Mouse (Mus musculus) right cerebral cortex, adult 2 months (tissue): Measurements from ENCODE around the gene Thbs3.
A peak's percentile ranks its signal among the peaks of the same experiment; 100 is the strongest.

Experiments
- DNase-seq, 2 experiments: peaks; one replicate each; pipeline ENCODE4 v3.0.0; 2021 to 2022; ENCODE audit warnings: low spot score in 2 of 2

Thbs3 gene

DNA sequence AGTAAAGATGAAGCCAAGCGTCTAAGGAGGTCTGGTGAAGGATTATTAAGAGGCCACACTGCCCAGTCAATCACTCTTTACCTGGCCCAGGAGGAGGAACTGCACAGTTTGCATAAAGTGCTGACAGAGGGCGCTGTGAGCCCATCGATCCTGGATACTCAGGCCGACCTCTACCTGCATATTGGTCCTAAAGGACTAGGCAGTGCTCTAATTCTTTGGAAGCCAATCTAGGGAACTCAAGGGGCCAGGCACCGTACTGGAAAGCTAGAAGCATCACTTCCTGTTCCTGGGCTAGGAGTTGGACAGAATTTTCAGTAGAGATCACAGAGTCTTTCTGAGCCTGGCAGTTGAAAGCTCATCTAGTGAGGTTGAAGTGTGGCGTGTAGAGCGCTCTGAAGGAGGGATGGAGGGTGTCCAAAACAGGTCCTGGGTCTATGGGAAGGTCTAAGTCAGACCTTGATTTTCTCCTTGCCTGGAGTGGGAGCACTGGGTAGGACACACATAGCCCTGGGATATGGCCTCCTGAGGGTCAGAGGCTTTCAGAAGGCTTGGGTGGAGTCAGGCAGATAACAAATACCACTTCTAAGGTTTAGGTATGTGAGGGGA, 35.6 kb downstream of the Thbs3 start:
- DNase-seq, result no peak

DNA sequence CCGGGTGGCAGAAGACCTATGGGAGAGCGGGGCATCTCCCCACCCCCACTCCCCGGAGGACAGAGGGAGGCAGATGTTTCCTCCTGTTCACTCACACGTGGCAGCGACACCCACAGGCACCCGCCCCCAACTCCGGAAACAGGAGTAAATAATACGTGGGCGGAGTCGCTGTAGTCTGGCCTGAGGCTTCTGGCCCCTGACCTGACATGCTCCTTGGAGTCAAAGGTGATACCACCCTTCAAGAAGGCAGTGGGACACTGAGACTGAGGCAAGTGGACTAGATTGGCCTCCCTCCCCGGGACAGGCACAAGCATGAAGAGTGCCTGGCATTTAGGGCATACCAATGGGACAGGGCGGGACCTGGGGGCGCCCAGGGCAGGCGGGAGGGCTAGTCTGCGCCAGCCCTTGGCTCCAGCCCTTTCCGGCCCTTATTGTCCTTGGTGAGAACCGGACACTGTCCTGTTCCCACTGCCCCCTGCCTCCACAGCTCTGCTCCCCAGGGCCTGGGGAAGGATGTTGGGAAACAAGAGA, 36.5 kb downstream of the Thbs3 start:
- DNase-seq, result no peak

DNA sequence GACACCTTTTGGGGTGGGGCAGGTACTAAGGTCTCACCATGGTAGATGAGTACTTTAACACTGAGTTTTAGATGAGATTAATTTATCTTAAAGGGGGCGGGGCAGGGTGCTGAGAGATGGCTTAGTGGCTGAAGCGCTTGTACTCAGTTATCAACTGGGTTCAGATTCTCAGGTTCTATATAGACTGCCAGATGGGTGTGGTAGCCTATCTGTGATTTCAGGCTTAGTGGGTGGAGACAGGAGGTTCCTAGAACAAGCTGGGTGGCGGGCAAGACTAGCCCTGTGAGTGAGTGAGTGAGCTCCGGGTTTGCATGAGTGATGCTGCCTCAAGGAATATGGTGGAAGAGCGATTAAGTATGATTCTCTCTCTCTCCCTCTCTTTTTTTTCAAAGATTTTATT, 40.0 kb downstream of the Thbs3 start:
- DNase-seq, result no peak

DNA sequence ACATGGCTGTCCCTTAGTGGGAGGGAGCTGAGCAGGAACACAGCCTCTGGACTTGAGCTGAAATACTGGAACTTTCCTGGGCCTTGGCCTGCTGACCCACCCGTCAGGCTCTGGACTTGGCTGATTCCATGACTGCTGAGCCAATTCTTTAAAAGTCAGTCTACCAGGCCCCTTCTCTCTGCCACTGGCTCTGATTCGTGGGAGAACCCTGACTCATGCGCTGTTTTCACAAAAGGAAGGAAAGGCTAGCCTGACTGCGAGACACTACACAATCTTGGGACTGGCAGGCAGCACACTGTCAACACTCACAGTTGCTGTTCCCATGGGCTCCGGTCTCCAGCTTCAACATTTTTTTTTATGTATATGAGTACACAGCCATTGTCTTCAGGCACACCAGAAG, 41.2 kb downstream of the Thbs3 start:
- DNase-seq, result no peak

DNA sequence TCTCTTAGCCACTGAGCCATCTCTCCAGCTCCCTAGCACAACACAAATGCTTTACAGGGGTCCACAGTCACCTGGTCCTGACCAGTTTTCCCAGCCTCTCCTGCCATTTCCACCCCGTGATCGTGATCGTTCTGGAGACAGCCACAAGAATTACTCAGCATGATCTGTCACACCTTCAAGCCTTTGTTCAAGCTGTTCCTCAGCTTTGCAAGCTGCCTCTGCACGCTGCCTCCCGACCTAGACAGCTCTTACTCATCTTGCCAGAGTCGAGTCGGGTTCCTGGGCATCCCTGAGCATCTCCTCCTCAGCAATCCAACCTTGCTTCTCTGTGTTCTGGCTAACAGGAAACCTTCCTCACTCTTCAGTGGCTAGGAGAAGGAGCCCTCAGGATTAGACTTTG, 44.1 kb downstream of the Thbs3 start, which contains the start of gene Dpm3:
Gene Dpm3 (plus strand): TSS at position 283 of the 400 bp plus-strand sequence.
- DNase-seq, result no peak

DNA sequence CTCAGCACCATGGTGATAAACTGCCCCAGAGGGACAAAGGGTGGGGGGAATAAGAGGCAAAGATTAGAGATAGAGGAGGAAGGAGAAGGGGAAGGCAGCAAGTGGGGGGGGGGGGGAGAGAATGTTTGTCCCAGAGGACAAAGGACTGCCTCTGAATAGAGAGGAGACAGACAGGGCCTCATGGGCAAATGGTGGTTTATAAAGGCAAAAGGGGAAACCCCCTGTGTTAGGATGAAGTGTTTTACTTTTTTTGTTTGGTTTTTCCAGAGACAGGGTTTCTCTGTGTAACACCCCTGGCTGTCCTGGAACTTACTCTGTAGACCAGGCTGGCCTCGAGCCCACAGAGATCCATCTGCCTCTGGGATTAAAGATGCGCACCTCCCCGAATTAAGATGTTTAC, 45.2 kb downstream of the Thbs3 start:
- DNase-seq, result no peak

DNA sequence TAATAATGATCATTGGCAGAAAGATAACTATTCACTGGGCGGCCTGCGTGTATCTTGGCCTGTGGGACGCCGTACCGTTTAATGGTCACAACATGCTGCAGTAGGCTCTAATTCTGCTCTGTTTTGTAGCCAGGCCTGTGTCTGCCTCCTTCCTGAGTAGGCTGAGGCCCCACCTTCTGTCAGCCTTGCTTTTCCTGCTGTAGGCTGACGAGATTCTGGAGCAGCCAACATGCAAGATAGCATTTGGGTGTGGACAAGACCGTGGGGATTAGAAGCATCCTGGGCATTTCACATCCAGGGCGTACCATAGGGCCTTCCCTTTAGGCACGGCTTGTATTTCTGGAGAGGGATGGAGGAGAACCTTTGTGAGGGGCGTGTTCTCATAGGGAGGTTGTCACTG, 47.4 kb downstream of the Thbs3 start:
- no peak for DNase-seq

DNA sequence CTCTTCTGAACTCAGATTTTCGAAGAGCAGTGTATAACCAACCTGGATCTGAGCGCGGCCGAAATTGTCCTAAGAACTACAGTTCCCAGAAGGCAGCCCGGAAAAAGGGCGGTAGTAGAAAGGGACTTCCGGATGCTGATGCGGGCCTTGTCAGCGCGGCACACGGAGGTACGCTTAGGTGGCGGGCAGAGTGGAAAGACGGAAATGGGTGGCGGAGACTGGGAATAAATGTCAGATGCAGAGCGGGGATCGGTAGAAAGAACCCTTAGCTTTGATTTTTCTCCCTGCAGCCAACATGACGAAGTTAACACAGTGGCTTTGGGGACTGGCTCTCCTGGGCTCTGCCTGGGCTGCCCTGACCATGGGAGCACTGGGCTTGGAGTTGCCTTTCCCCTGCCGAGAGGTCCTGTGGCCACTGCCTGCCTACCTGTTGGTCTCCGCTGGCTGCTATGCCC, 51.5 kb downstream of the Thbs3 start:
- peak; percentile 85 for DNase-seq

DNA sequence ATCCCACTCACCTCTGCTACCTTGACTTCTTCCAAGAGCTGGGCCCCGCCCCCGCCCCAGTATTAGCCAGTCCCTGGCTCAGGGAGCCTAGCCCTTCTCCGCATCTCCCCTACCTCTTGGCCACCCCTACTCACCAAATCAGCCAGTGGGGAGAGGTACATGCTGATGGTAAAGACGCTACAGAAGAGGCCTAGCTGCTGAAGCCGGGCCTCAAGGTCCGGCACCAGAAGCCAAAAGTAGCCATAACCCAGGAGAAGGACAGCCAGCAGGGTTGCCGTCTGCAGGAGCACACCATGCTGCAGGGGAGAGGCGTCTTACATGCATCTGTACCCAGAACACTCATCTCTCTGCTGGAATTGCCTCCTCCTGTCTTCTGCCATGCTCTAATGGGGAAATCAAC, 53.9 kb downstream of the Thbs3 start:
- no peak for DNase-seq

DNA sequence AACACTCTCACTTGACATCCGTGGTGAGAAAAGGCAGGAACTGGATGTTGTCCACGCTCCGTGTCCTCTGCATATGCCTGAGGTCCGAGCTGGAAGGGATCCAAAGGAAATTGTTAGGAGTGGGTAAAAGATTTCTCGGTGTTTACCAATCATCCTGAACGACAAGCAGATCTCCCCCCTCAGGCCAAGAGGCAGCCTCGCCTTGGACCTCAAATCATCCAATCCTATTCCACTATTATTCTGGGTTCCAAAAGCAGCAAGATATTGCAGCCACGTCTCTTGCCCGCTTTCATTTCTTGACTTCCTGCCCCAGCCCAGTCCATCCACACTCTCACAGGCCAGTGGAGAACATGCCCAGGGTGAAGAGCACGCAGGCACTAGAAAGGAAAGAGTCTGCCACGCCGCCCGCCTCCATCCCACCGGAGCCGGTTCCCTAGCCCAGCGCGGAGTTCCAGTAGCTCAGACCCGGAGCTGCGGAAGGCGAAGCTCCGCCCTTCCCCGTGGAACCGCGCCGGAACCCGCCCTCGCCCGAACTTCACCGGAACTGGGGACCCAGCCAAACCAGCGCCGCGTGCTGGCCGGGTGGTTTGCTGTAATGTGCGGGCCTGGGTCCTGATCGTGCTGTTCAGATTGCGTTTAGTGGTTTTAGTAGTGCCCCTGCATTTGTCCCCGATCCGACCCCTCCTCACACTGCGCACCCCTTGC, 55.2 kb downstream of the Thbs3 start, which contains the start of gene Slc50a1:
Gene Slc50a1 (minus strand): TSS at position 520 of the 705 bp plus-strand sequence.
- DNase-seq, result peak; percentile 83 to 85

DNA sequence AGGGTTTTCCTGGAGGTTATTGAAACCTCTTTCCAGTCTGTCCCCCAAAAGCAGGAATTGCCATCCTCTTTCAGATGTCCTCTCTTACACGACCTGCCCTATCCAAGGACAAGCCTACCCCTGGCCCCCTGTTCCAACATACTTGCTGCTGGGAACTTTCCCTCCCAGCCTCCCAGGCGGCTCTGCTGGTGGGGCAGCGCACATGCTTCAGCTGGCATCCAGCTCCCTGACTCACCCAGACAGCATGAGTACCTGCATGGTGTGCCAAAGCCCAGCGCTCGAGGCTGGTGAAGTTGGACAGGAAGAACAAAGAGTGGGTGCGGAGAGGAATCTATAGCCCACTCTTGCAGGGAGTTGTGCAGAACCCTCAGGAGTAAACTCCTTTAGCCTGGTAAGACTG, 55.9 kb downstream of the Thbs3 start:
- DNase-seq, result peak; percentile 68 to 74

DNA sequence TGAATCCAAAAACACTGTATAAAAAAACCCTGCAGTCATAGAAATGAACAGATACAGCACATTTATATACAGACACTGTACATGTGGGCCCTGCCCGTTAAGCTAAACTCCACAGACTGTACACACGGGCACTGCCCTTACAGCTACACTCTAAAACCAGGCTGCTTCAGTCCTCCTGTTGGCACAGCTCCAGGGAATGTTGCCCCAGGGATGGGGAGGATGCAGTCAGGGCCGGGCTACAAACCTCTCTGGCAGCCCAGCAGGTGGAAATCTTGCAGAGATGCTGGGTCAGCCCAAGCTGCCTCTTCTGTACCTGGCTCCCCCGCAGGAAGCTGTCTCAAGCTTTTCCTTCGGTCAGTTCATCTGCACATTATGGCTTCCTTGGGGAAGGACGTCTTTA, 56.8 kb downstream of the Thbs3 start:
- no peak for DNase-seq

DNA sequence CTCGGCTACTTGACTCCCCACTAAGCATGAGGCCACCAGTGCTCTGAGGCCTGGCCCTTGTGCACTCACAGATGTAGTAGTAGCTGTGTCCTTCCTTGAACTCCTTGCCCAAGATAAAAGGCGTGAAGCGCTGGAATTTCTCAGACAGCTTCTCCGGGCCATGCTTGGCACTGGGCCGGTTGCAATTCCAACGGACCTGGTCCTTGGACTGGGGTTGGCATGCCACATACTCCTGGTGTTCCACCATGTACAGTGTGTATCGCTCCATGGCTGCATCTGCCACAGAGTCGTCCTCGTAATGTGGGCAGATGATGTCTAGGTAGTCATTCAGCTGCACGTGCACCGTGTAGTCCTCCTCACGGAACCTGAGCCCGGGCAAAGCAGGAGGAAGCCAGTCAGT, 61.1 kb downstream of the Thbs3 start:
- DNase-seq, result no peak
